Mouse (Mus musculus): ENCODE measurements around the gene Ccdc122. TPM values are rescaled to one million over a fixed set of nuclear protein-coding genes. Genes with fewer than 3 reads are reported as not detected.
A peak's percentile ranks its signal among the peaks of the same experiment; 100 is the strongest.
"Not testable (repeated sequence)": the region's sequence is repeated elsewhere in the genome, so short reads cannot be mapped to it uniquely, and the experiment has no call there.

The Ccdc122 gene
- total RNA-seq, 2 experiments from 2014 or later, result 1.2 to 1.3 TPM

GRCm38 (mm10) chr14:77033391-77033790 is 3.2 kb upstream of the Ccdc122 start:
- no peak overlapping the region for H3K27ac ChIP-seq
- intact Hi-C loops (cut with DNase I), result no loop called here
- no peak for DNase-seq (ENCODE audit: extremely low spot score in 1 of 2, low spot score in 2 of 2)
- TF ChIP-seq CTCF (IDR thresholded peaks at IDR 0.05), result no peak
- no peak overlapping the region for H3K4me3 ChIP-seq

GRCm38 (mm10) chr14:77034175-77034915 is 2.2 kb upstream of the Ccdc122 start:
- no peak overlapping the region for H3K27ac ChIP-seq
- intact Hi-C loops (cut with DNase I), result no loop called here
- TF ChIP-seq CTCF (IDR thresholded peaks at IDR 0.05), result no peak
- no peak overlapping the region for H3K4me3 ChIP-seq
- DNase-seq (ENCODE audit: extremely low spot score in 1 of 2, low spot score in 2 of 2), result no peak

- TF ChIP-seq CTCF (IDR thresholded peaks at IDR 0.05), result no peak
- Histone ChIP-seq H3K27ac (no peak overlapping the region), H3K4me3 (no peak overlapping the region)
- no peak for DNase-seq (ENCODE audit: extremely low spot score in 1 of 2, low spot score in 2 of 2)
- intact Hi-C loops (cut with DNase I), result no loop called here
Measured at GRCm38 (mm10) chr14:77034970-77035369, 1.6 kb upstream of the Ccdc122 start.

GRCm38 (mm10) chr14:77037330-77037729 is 758 bp downstream of the Ccdc122 start:
- DNase-seq (ENCODE audit: extremely low spot score in 1 of 2, low spot score in 2 of 2), result no peak
- peak overlapping the region; percentile 62; the same call in 1 of the 2 replicates for H3K4me3 ChIP-seq

GRCm38 (mm10) chr14:77037832-77038425 is 1.4 kb downstream of the Ccdc122 start:
- no peak for TF ChIP-seq CTCF (IDR thresholded peaks at IDR 0.05)

More at GRCm38 (mm10) chr14:77037330-77037729, 758 bp downstream of the Ccdc122 start:
- no peak overlapping the region for H3K27ac ChIP-seq
- intact Hi-C loops (cut with DNase I), result no loop called here
- TF ChIP-seq CTCF (IDR thresholded peaks at IDR 0.05), result no peak

GRCm38 (mm10) chr14:77053288-77053687 is 16.7 kb downstream of the Ccdc122 start:
- H3K27ac ChIP-seq, result no peak overlapping the region
- TF ChIP-seq CTCF (IDR thresholded peaks at IDR 0.05), result peak; percentile 57
- no peak for DNase-seq (ENCODE audit: extremely low spot score in 1 of 2, low spot score in 2 of 2)
- intact Hi-C loops (cut with DNase I), result loop anchor here (5.0 to 10.0 kb wide), 2 partner anchors 874 to 1432 kb away; no protein-coding TSS in a partner anchor
- no peak overlapping the region for H3K4me3 ChIP-seq

More at GRCm38 (mm10) chr14:77037832-77038425, 1.4 kb downstream of the Ccdc122 start:
- Histone ChIP-seq H3K4me3 (no peak overlapping the region), H3K27ac (no peak overlapping the region)
- no peak for DNase-seq (ENCODE audit: extremely low spot score in 1 of 2, low spot score in 2 of 2)
- intact Hi-C loops (cut with DNase I), result no loop called here

- no peak overlapping the region for H3K4me3 ChIP-seq
- no peak for DNase-seq (ENCODE audit: extremely low spot score in 1 of 2, low spot score in 2 of 2)
- no peak overlapping the region for H3K27ac ChIP-seq
- no peak for TF ChIP-seq CTCF (IDR thresholded peaks at IDR 0.05)
- intact Hi-C loops (cut with DNase I), result no loop called here
Measured at GRCm38 (mm10) chr14:77069361-77069760, 32.8 kb downstream of the Ccdc122 start.

- DNase-seq (ENCODE audit: extremely low spot score in 1 of 2, low spot score in 2 of 2), result no peak
- Histone ChIP-seq H3K27ac (no peak overlapping the region), H3K4me3 (no peak overlapping the region)
- intact Hi-C loops (cut with DNase I), result no loop called here
- no peak for TF ChIP-seq CTCF (IDR thresholded peaks at IDR 0.05)
Measured at GRCm38 (mm10) chr14:77081248-77081647, 44.7 kb downstream of the Ccdc122 start.

GRCm38 (mm10) chr14:77100285-77100684 is 63.7 kb downstream of the Ccdc122 start:
- TF ChIP-seq CTCF (IDR thresholded peaks at IDR 0.05), result no peak
- no peak overlapping the region for H3K4me3 ChIP-seq
- DNase-seq (ENCODE audit: extremely low spot score in 1 of 2, low spot score in 2 of 2), result no peak
- H3K27ac ChIP-seq, result no peak overlapping the region
- intact Hi-C loops (cut with DNase I), result no loop called here

GRCm38 (mm10) chr14:77110622-77111021 is 74.0 kb downstream of the Ccdc122 start:
- DNase-seq (ENCODE audit: extremely low spot score in 1 of 2, low spot score in 2 of 2); H3K4me3 ChIP-seq; H3K27ac ChIP-seq; intact Hi-C loops (cut with DNase I): not testable (repeated sequence)

- intact Hi-C loops (cut with DNase I), result no loop called here
- no peak overlapping the region for H3K4me3 ChIP-seq
- DNase-seq (ENCODE audit: extremely low spot score in 1 of 2, low spot score in 2 of 2), result no peak
- H3K27ac ChIP-seq, result no peak overlapping the region
- TF ChIP-seq CTCF (IDR thresholded peaks at IDR 0.05), result no peak
Measured at GRCm38 (mm10) chr14:77130612-77131011, 94.0 kb downstream of the Ccdc122 start.

GRCm38 (mm10) chr14:77136936-77137335 is 100.4 kb downstream of the Ccdc122 start:
- TF ChIP-seq CTCF (IDR thresholded peaks at IDR 0.05), result no peak
- H3K4me3 ChIP-seq, result no peak overlapping the region
- DNase-seq (ENCODE audit: extremely low spot score in 1 of 2, low spot score in 2 of 2), result no peak
- intact Hi-C loops (cut with DNase I), result no loop called here
- no peak overlapping the region for H3K27ac ChIP-seq

Measured in left cerebral cortex, adult 2 months (tissue).